Mouse (Mus musculus) ovary, postnatal 10 days (tissue): ENCODE data around the gene Mical2.

Source experiments
- DNase-seq: peaks from one replicate; pipeline ENCODE4 v3.0.0; 2022; ENCODE audit warnings: low spot score

Mical2 gene

GRCm38 (mm10) chr7:112457920-112458319, 232.3 kb downstream of the Mical2 start:
- no peak for DNase-seq

GRCm38 (mm10) chr7:112458440-112458839, 232.8 kb downstream of the Mical2 start:
- DNase-seq = no peak
